Mouse (Mus musculus) thymus, postnatal 4 days (tissue): ENCODE results near the gene Ephb1.

Source experiments
- DNase-seq: peaks from one replicate; pipeline ENCODE4 v3.0.0; 2021

Gene Ephb1

GRCm38 (mm10) chr9:101875306-101875705 lies 479.2 kb downstream of the Ephb1 start:
- no peak for DNase-seq
